Mouse (Mus musculus) lung, postnatal 0 days (tissue): ENCODE data around the gene Use1. TPM values are rescaled to one million over a fixed set of nuclear protein-coding genes. Genes with fewer than 3 reads are reported as not detected.

Source experiments
- ATAC-seq: fragments of 200-750 bp; cut with Nextera tagmentation; 2 replicates; pipeline ENCODE4 v1.8.0; 2017; ENCODE audit warnings: moderate library complexity
- DNase-seq: peaks from one replicate; pipeline ENCODE4 v3.0.0-alpha.2; 2016; ENCODE audit warnings: low spot score
- H3K27ac ChIP-seq: fragments of 300-500 bp; sonication (generic); 2 replicates; pipeline ENCODE4 v1.5.1; 2014; ENCODE audit warnings: antibody characterized with exemption, mild to moderate bottlenecking, low read length, mixed read lengths
- H3K27me3 ChIP-seq: fragments of 300-500 bp; sonication (generic); replicated peaks from 2 replicates; pipeline ENCODE4 v1.6.1; 2014; ENCODE audit warnings: low read length, mixed read lengths; ENCODE audit not compliant: insufficient read depth
- H3K36me3 ChIP-seq: fragments of 300-500 bp; sonication (generic); 2 replicates; pipeline ENCODE4 v1.6.1; 2014; ENCODE audit warnings: low read length, mixed read lengths; ENCODE audit not compliant: insufficient read depth
- H3K4me1 ChIP-seq: fragments of 300-500 bp; sonication (generic); 2 replicates; pipeline ENCODE4 v1.6.1; 2014; ENCODE audit warnings: antibody characterized with exemption, low read depth, low read length, mixed read lengths; ENCODE audit not compliant: insufficient read depth
- H3K4me2 ChIP-seq: fragments of 300-500 bp; sonication (generic); replicated peaks from 2 replicates; pipeline ENCODE4 v1.6.1; 2014; ENCODE audit warnings: low read depth, mild to moderate bottlenecking, low read length, moderate library complexity, mixed read lengths
- H3K4me3 ChIP-seq: fragments of 300-500 bp; sonication (generic); 2 replicates; pipeline ENCODE4 v1.5.1; 2014; ENCODE audit warnings: low read depth, low read length
- H3K9ac ChIP-seq: fragments of 300-500 bp; sonication (generic); replicated peaks from 2 replicates; pipeline ENCODE4 v1.6.1; 2014; ENCODE audit warnings: low read depth, mild to moderate bottlenecking
- H3K9me3 ChIP-seq: fragments of 300-500 bp; sonication (generic); 2 replicates; pipeline ENCODE4 v1.6.1; 2016; ENCODE audit warnings: low read length, mixed read lengths
- CTCF ChIP-seq: IDR thresholded peaks from 2 replicates; pipeline ENCODE4 v1.5.1; 2016; ENCODE audit warnings: antibody characterized with exemption, mild to moderate bottlenecking
- EP300 ChIP-seq: IDR thresholded peaks from 2 replicates; pipeline ENCODE4 v1.6.1; 2016; ENCODE audit warnings: antibody characterized with exemption, mild to moderate bottlenecking, control low read depth
- WGBS: fragments of 180-500 bp; shearing (Covaris S2); extraction: QIAGEN DNeasy Blood & Tissue Kit; methylation state at CpG from one replicate; pipeline ENCODE4 v1.1.7; 2014; 5-methylcytosine and 5-hydroxymethylcytosine counted together
- polyA plus RNA-seq: library from polyadenylated mRNA; unstranded; fragments of >200 nt; fragmentation: Nextera tagmentation; extraction: Ambion mirVana; gene quantifications from 2 replicates; pipeline ENCODE4 v1.2.1, GENCODE M21; 2015

Gene Use1
- polyA plus RNA-seq, 1 experiment from 2014 or later = 136 TPM

DNA sequence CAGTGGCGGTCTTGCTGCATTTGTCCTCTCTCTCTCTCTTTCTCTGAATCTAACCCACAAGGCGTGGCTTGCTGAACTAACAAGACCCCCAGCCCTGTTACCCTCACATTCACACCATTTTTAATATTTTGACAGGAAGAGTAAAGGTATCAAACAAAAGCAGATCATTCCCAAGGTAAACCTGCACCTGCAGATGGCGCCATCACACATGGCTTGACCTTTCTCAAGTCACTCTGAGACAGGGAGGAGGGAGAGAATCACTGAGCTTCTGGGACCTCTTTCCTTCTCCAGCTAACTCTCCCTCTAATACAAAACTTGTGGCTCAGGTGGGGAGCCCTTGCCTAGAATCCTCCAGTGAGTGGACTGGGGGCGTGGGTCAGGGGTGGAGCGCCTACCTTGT is 26.0 kb upstream of the Use1 start:
- DNase-seq (peak; percentile 21), ATAC-seq (no peak)
- Histone ChIP-seq H3K27ac (no peak overlapping the region), H3K27me3 (no peaks in the 10 kb centered on the region), H3K9me3 (no peaks in the 10 kb centered on the region), H3K36me3 (peaks cover 28% of the 10 kb centered on the region; the same call in 1 of the 2 replicates), H3K4me3 (no peak overlapping the region), H3K4me1 (no peaks in the 10 kb centered on the region), H3K4me2 (no peak overlapping the region), H3K9ac (no peak overlapping the region)
- 82% methylated on average over 5 of the region's 5 CpGs for WGBS
- TF ChIP-seq EP300 (no peak), CTCF (peak; percentile 61)

DNA sequence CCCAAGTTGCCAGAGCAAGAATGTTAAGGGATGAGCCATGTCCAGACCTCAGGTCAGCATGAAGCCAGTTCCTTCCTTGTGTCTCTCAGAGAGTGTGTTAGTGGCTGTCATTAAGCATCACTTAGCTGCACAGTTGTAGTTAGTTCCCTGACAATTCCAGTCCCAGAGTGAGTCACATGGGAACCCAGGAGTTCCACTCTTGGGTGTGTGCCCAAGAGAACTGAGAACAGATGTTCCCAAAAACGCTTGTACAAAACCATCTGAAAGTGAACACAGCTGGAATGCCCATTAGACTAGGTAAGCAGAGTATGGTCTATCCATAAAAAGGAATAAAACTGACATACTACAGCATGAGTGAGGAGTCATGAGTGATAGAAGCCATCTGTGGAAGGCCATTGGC is 20.1 kb upstream of the Use1 start:
- TF ChIP-seq EP300 = no peak
- TF ChIP-seq CTCF = no peak
- Histone ChIP-seq H3K9me3 (no peaks in the 10 kb centered on the region), H3K4me1 (no peaks in the 10 kb centered on the region), H3K27ac (no peak overlapping the region), H3K4me3 (no peak overlapping the region), H3K27me3 (no peaks in the 10 kb centered on the region), H3K4me2 (no peak overlapping the region), H3K9ac (no peak overlapping the region), H3K36me3 (peaks cover 64% of the 10 kb centered on the region)
- no peak for ATAC-seq
- WGBS = 75% methylated on average over 1 of the region's 1 CpGs
- no peak for DNase-seq

DNA sequence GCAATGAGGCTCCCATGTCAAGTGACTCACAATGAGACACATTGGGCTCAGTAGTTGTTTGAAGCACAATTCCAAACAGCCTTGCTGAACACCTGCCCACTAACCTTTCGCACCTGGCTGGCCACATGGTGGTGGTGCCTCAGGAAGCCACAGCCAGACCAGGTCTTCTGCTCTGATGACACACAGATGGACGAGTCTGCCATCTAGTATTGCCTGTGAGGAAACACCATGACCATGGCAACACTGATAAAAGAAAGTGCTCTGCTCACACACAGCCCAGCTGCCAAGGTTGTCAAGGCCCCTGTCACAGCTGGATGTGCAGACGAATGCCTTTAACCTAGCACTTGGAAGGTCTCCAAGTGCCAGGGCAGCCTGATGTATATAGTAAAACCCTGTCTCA is 15.5 kb upstream of the Use1 start:
- ATAC-seq = no peak
- Histone ChIP-seq H3K36me3 (peaks cover 56% of the 10 kb centered on the region), H3K4me2 (no peak overlapping the region), H3K9me3 (no peaks in the 10 kb centered on the region), H3K27me3 (no peaks in the 10 kb centered on the region), H3K4me1 (no peaks in the 10 kb centered on the region), H3K4me3 (no peak overlapping the region), H3K27ac (no peak overlapping the region), H3K9ac (no peak overlapping the region)
- 61% methylated on average over 3 of the region's 3 CpGs for WGBS
- DNase-seq = no peak
- no peak for TF ChIP-seq EP300
- TF ChIP-seq CTCF = no peak

GRCm38 (mm10) chr8:71351520-71351919 is 15.1 kb upstream of the Use1 start:
- ATAC-seq = no peak
- Histone ChIP-seq H3K9ac (no peak overlapping the region), H3K4me3 (no peak overlapping the region), H3K4me1 (no peaks in the 10 kb centered on the region), H3K27me3 (no peaks in the 10 kb centered on the region), H3K36me3 (peaks cover 56% of the 10 kb centered on the region), H3K4me2 (no peak overlapping the region), H3K9me3 (no peaks in the 10 kb centered on the region), H3K27ac (no peak overlapping the region)
- WGBS = 100% methylated on average over 1 of the region's 1 CpGs
- no peak for DNase-seq
- TF ChIP-seq CTCF (no peak), EP300 (no peak)

DNA sequence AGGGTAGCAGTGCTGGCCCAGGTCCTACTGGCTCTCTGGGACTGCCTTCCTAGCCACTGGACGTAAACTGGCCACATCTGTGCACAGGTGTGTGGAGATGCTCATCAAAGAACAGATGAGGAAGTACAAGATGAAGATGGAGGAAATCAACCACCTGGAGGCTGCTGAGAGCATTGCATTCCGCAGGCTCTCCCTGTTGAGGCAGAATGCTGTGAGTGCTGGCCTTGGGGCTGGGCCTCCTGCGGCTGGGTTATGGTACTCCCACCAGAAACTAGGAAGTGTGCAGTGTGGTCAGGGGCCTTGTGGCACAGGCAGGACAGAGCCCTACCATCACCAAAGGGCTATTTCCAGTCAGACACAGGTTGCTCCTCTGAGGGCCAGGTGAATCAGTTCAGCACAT is 8.6 kb upstream of the Use1 start:
- Histone ChIP-seq H3K27me3 (no peaks in the 10 kb centered on the region), H3K36me3 (peaks cover 33% of the 10 kb centered on the region), H3K4me2 (no peak overlapping the region), H3K9me3 (no peaks in the 10 kb centered on the region), H3K4me3 (no peak overlapping the region), H3K4me1 (no peaks in the 10 kb centered on the region), H3K27ac (no peak overlapping the region), H3K9ac (no peak overlapping the region)
- ATAC-seq (no peak), DNase-seq (no peak)
- TF ChIP-seq EP300 (no peak), CTCF (no peak)
- WGBS = 80% methylated on average over 3 of the region's 3 CpGs

GRCm38 (mm10) chr8:71367529-71368176 is 1.0 kb downstream of the Use1 start:
- DNase-seq (no peak), ATAC-seq (no peak)
- 34% methylated on average over 17 of the region's 17 CpGs for WGBS
- peak overlapping the region; percentile 62 for H3K4me2 ChIP-seq
- TF ChIP-seq EP300 = no peak
- no peak for TF ChIP-seq CTCF
- H3K36me3 ChIP-seq = 0 out of 2 replicates have a peak, but pooled peaks cover 7% of the 10 kb centered on the region
- peak overlapping the region; percentile 57 for H3K9ac ChIP-seq
- H3K4me1 ChIP-seq = peaks cover 5% of the 10 kb centered on the region
- no peaks in the 10 kb centered on the region for H3K9me3 ChIP-seq
- H3K27me3 ChIP-seq = no peaks in the 10 kb centered on the region
- H3K27ac ChIP-seq = peak overlapping the region; percentile 91
- peak overlapping the region; percentile 67 for H3K4me3 ChIP-seq
